Mouse (Mus musculus) layer of hippocampus, postnatal 14 days (tissue): ENCODE measurements around the gene Ldlrad3. TPM values are rescaled to one million over a fixed set of nuclear protein-coding genes. Genes with fewer than 3 reads are reported as not detected.

ENCODE experiments used
- DNase-seq, 2 experiments: peaks; one replicate each; pipeline ENCODE4 v3.0.0; 2021 to 2022; ENCODE audit warnings: low spot score in 2 of 2, mixed read lengths in 1 of 2
- total RNA-seq, 2 experiments: library from RNA; stranded (reverse); gene quantifications; 2 replicates each; pipeline ENCODE4 v1.2.3; 2021

The Ldlrad3 gene
- total RNA-seq, 2 experiments from 2014 or later = 10.5 to 12.2 TPM

- no peak for DNase-seq
Measured at GRCm38 (mm10) chr2:102005377-102006007, 180.7 kb downstream of the Ldlrad3 start.

GRCm38 (mm10) chr2:102003776-102004264, 182.4 kb downstream of the Ldlrad3 start:
- no peak for DNase-seq

GRCm38 (mm10) chr2:102002974-102003775, 183.0 kb downstream of the Ldlrad3 start:
- peak in 1 of 2 experiments; percentile 29 for DNase-seq

- DNase-seq = no peak
Measured at GRCm38 (mm10) chr2:102002408-102002973, 183.7 kb downstream of the Ldlrad3 start.

- DNase-seq = no peak
Measured at GRCm38 (mm10) chr2:102001661-102002060, 184.5 kb downstream of the Ldlrad3 start.

GRCm38 (mm10) chr2:101998911-101999572, 187.1 kb downstream of the Ldlrad3 start:
- no peak for DNase-seq

GRCm38 (mm10) chr2:101997013-101997412, 189.2 kb downstream of the Ldlrad3 start:
- DNase-seq = no peak

GRCm38 (mm10) chr2:101992574-101993310, 193.4 kb downstream of the Ldlrad3 start:
- no peak for DNase-seq

- no peak for DNase-seq
Measured at GRCm38 (mm10) chr2:101991726-101992125, 194.5 kb downstream of the Ldlrad3 start.

GRCm38 (mm10) chr2:101986344-101987087, 199.7 kb downstream of the Ldlrad3 start:
- no peak for DNase-seq

- DNase-seq = no peak
Measured at GRCm38 (mm10) chr2:101983853-101984543, 202.2 kb downstream of the Ldlrad3 start.

- DNase-seq = peak; percentile 84 to 92
Measured at GRCm38 (mm10) chr2:101983082-101983852, 202.9 kb downstream of the Ldlrad3 start.

- DNase-seq = no peak
Measured at GRCm38 (mm10) chr2:101981964-101982498, 204.2 kb downstream of the Ldlrad3 start.

- no peak for DNase-seq
Measured at GRCm38 (mm10) chr2:101981211-101981610, 205.0 kb downstream of the Ldlrad3 start.

- DNase-seq = no peak
Measured at GRCm38 (mm10) chr2:101980456-101980947, 205.7 kb downstream of the Ldlrad3 start.

- peak in 1 of 2 experiments; percentile 52 for DNase-seq
Measured at GRCm38 (mm10) chr2:101978534-101979525, 207.4 kb downstream of the Ldlrad3 start.
